Mouse (Mus musculus) brown adipose tissue, adult 24 weeks (tissue): ENCODE results near the gene Gm43191. TPM values are rescaled to one million over a fixed set of nuclear protein-coding genes. Genes with fewer than 3 reads are reported as not detected.

ENCODE experiments used
- H3K27ac ChIP-seq: fragments of 200-500 bp; replicated peaks from 2 replicates; pipeline ENCODE4 v1.5.1; 2012; ENCODE audit warnings: low read depth, mild to moderate bottlenecking, low read length
- H3K4me1 ChIP-seq: fragments of 200-500 bp; 2 replicates; pipeline ENCODE4 v1.6.1; 2012; ENCODE audit warnings: low read length, mixed read lengths; ENCODE audit not compliant: control insufficient read depth, insufficient read depth, insufficient read length
- H3K4me3 ChIP-seq: fragments of 200-500 bp; 2 replicates; pipeline ENCODE4 v1.5.1; 2012; ENCODE audit warnings: low read depth, mild to moderate bottlenecking, low read length, moderate library complexity; ENCODE audit not compliant: insufficient read depth
- polyA plus RNA-seq: library from polyadenylated mRNA; stranded (reverse); fragments of >200 nt; gene quantifications from 2 replicates; pipeline ENCODE4 v1.2.4, GENCODE M21; 2012; ENCODE audit not compliant: missing spikeins, insufficient read depth, insufficient read length

The Gm43191 gene
- polyA plus RNA-seq, 1 experiment = not detected

DNA sequence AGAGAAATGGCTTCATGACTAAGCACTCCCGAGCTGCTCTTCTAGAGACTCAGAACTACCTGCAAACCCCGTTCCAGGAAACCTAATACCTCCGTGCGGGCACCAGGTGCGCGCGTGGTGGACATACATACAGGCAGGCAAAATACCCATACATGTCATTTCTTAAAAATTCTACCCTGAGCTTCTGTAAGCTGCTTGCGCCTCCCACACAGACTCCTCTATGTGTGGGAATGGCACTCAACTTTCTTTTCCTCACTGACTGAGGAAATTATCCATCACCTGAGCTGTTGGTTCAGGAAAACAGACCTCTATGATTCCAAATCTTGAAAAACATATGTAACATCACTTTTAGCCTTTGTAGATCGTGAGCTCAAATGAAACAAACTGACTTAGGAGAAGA is 30.4 kb downstream of the Gm43191 start:
- Histone ChIP-seq H3K4me3 (no peak overlapping the region), H3K4me1 (peaks cover 5% of the 10 kb centered on the region), H3K27ac (no peak overlapping the region)

GRCm38 (mm10) chr3:116648805-116649204 is 32.3 kb downstream of the Gm43191 start:
- Histone ChIP-seq H3K4me1 (no peaks in the 10 kb centered on the region; the same call in 1 of the 2 replicates), H3K27ac (no peak overlapping the region), H3K4me3 (no peak overlapping the region)

DNA sequence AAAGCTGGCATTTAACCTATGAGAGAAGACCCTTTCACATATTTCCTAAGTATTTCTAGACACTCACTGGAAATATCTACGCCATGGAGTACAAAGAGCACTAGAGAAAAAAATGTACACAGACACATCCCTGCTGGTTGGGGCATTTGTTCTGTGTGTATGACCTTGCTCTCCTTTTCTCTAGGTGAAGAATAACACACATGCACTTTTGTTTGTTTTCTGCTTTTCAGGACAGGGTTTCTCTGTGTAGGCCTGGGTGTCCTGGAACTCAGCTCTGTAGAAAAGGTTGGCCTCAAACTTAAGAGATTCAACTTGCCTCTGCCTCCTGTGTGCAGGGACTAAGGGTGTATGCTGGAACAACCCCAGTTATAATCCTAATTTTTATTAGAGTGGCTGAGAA is 34.7 kb downstream of the Gm43191 start:
- H3K27ac ChIP-seq = no peak overlapping the region
- no peaks in the 10 kb centered on the region for H3K4me1 ChIP-seq
- H3K4me3 ChIP-seq = no peak overlapping the region

- Histone ChIP-seq H3K27ac (no peak overlapping the region; the same call in 1 of the 2 replicates), H3K4me3 (no peak overlapping the region), H3K4me1 (peaks cover 4% of the 10 kb centered on the region; the same call in 1 of the 2 replicates)
Observed at GRCm38 (mm10) chr3:116642373-116642772, 38.7 kb downstream of the Gm43191 start.

DNA sequence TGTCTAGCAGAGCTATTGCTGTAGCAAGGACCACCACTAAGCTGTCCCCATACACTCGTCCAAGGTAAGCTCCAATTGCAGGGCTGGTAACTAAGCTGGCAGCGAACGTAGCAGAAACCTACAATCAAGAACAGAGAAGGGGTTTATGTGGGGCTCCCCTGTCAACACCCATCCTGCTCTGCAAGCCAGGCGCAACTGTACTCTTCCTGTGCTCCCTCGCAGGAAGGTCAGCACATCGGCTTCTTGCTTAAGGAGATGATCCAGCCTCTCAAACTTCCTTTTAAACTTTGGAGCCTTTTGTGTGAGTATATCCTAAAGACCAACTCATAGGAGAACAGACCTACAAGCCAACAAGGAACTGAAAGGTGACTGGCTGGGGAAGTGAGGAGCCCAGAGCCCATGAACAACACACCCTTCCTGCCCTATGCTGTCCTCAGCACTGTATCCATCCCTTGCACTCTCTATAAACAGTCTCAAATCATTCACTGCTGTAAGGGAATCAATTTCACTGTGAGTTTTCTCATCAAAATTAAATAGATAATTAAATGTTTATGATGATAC is 39.2 kb downstream of the Gm43191 start:
- H3K27ac ChIP-seq = no peak overlapping the region
- peaks cover 4% of the 10 kb centered on the region; the same call in 1 of the 2 replicates for H3K4me1 ChIP-seq
- no peak overlapping the region for H3K4me3 ChIP-seq

GRCm38 (mm10) chr3:116640024-116640423 is 41.0 kb downstream of the Gm43191 start:
- no peak overlapping the region for H3K27ac ChIP-seq

DNA sequence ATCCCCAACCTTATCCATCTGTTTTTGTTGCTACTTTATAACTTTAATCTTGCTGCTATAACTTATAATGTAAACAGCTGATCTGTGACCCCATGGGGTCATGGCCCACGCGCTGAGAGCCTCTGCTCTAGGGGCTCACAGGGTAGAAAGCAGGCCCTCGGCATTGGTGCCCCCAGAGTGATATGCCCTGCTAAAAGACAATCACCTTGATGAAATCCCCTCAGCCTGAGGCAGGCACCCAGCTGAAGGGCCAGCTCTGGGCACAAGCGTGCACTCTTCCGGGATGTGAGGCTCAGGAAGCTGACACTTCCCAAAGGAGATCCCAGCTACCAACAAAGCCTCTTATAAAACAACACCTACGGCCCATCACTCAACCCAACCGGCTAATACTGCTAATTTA is 42.5 kb downstream of the Gm43191 start:
- peak overlapping the region; percentile 83 for H3K27ac ChIP-seq
- peaks cover 4% of the 10 kb centered on the region; the same call in 1 of the 2 replicates for H3K4me1 ChIP-seq

More at GRCm38 (mm10) chr3:116640024-116640423, 41.0 kb downstream of the Gm43191 start:
- peaks cover 4% of the 10 kb centered on the region; the same call in 1 of the 2 replicates for H3K4me1 ChIP-seq
- H3K4me3 ChIP-seq = no peak overlapping the region

GRCm38 (mm10) chr3:116637693-116638476 is 43.2 kb downstream of the Gm43191 start:
- no peak overlapping the region for H3K4me3 ChIP-seq
- peaks cover 4% of the 10 kb centered on the region; the same call in 1 of the 2 replicates for H3K4me1 ChIP-seq
- peak overlapping the region; percentile 83 for H3K27ac ChIP-seq

More for the DNA sequence above, 42.5 kb downstream of the Gm43191 start:
- no peak overlapping the region for H3K4me3 ChIP-seq

DNA sequence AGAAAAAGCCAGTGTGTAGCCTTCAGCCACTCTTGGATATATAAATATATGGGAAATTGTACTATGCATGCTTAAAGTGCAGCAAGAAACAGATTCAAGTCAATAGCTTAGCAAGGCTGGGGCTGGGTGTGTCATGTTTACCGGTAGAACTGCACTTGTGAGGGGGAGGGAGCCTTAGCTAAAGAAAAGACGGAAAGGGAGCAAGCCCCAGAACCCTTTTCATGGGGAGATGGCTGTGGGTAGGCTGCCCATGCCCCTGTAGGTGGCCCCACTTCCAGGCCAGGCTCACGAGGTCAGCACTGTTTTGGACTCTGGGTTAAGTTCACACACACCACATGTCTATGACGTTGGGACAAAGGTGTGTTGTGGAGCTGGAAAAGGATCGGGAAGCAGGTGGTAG is 45.3 kb downstream of the Gm43191 start:
- Histone ChIP-seq H3K27ac (no peak overlapping the region), H3K4me1 (peaks cover 4% of the 10 kb centered on the region; the same call in 1 of the 2 replicates), H3K4me3 (no peak overlapping the region)

DNA sequence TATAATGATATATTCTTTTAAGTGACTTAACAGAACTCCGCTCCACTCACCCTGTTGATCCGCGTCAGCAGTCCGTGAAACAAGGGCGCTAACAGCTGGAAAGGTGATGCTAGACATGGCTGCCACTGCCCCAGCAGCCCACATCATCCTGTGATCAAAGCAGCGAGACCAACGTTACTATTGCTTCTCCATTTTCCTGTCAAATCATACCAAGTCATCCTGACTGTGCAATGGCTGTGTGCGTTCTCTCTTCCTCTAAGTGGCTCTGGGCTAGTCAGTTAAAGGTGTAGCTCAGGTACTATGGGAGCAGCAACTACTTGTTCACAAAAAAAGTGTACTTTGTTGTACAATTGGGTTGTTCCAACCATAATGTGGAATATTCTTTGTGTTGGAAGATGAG is 46.2 kb downstream of the Gm43191 start:
- Histone ChIP-seq H3K4me3 (no peak overlapping the region), H3K27ac (no peak overlapping the region), H3K4me1 (peaks cover 4% of the 10 kb centered on the region; the same call in 1 of the 2 replicates)

DNA sequence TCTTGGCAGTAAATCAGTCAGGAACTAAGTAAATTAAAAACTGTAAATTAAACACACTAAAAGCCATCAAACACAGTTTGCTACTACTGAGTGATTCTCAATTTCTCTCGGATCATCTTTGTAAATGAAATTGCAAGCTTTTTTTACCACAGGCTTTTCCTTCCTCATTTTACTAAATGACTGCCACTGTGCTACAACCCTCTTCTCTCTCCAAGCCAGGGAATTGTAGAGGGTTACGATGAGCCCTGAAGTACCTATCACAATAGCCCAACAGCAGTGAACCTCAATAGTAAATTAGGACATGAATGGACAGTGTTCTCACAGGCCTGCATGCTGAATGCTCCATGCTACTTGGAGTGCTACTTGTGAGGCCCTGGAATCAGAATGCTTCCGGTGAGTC is 47.0 kb downstream of the Gm43191 start:
- H3K4me1 ChIP-seq = peaks cover 4% of the 10 kb centered on the region; the same call in 1 of the 2 replicates
- no peak overlapping the region for H3K27ac ChIP-seq
- no peak overlapping the region for H3K4me3 ChIP-seq

DNA sequence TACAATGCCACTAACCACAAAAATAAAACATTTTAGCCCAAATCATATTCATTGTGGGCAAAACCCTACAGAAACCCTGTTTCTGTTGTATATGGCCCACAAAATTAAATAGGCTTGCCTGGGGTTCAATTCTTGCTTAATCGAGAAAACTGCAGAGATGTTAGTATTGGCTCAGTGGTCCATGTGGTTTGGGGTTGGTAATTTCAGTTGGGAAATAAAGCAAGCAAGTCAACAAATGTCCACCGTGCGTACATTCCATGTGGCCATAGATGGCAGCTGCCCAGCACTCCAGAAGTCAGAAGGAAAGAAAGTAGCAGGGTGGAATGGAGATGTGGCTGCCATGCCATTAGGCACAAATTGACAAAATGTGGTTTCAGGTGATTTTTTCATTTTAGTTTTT is 48.1 kb downstream of the Gm43191 start:
- H3K4me1 ChIP-seq = no peaks in the 10 kb centered on the region
- H3K4me3 ChIP-seq = no peak overlapping the region
- H3K27ac ChIP-seq = no peak overlapping the region

- no peak overlapping the region for H3K27ac ChIP-seq
- no peaks in the 10 kb centered on the region for H3K4me1 ChIP-seq
- H3K4me3 ChIP-seq = no peak overlapping the region
Observed at GRCm38 (mm10) chr3:116631459-116631858, 49.6 kb downstream of the Gm43191 start.

GRCm38 (mm10) chr3:116622641-116623040 is 58.4 kb downstream of the Gm43191 start:
- Histone ChIP-seq H3K27ac (no peak overlapping the region), H3K4me3 (no peak overlapping the region), H3K4me1 (no peaks in the 10 kb centered on the region)

DNA sequence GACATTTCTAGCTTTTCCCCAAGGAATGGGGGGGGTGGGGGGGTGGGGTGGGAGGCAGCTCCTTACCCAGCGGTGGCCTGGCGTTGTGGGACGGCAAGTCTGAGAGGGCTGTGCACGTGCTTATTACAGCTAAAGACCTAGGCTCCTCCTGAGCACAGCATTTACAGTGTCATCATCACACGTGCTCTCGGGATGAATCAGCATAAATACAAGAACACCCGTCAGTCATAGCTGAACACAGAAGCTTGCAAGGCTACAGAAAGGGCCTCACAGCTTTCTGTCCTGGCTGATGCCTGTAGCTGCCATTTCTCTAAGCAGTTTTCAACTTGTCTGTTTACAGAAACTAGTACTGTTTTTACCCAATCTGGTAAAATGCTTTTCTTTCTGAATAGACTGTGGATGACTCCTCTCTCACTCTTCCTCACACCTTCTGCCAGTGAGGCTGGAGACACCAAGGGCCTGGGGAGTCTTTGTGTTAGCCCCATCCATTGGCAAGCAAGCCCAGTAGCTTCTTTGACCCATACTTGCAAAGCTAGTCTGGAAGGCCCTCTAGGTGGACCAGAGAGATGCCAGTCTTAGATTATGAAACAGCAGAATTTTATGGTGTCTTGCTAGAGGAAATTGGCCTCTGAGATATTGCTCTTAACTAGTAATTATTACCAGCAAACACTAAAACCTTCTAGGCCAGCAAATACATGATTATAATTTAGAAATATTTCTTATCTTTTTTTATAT is 60.3 kb downstream of the Gm43191 start:
- Histone ChIP-seq H3K27ac (no peak overlapping the region), H3K4me3 (no peak overlapping the region), H3K4me1 (no peaks in the 10 kb centered on the region)
